Mouse (Mus musculus): ENCODE measurements around the gene Zfp93. TPM values are rescaled to one million over a fixed set of nuclear protein-coding genes. Genes with fewer than 3 reads are reported as not detected.

Zfp93 gene
- total RNA-seq, 2 experiments from 2014 or later: 11.0 to 11.5 TPM

GRCm38 (mm10) chr7:24287670-24288069, 17.4 kb downstream of the Zfp93 start:
- intact Hi-C loops (cut with DNase I): loop anchor here (5.0 kb wide), 1 partner anchor 320 kb away; no protein-coding TSS in a partner anchor
- DNase-seq (ENCODE audit: low spot score in 2 of 2): no peak

DNA sequence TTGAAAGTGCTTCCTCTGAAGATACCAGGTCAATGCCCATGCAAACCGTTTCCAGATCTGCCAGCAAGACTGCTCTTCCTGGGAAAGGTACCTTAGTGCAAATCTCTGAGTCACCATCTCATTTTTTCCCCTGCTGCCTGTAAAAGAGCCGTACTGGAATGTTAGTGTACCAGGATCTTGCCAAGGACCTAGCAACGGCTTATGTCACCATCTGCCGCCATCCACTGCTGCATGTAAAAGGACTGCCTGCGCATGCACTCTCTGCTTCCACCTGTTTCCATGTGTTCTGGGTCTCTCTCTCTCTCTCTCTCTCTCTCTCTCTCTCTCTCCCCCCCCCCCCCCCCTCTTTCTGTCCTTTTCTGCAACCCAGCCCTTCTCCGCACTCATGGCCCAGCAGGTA, 18.3 kb downstream of the Zfp93 start:
- intact Hi-C loops (cut with DNase I): loop anchor here (5.0 kb wide), 1 partner anchor 321 kb away; no protein-coding TSS in a partner anchor
- peak in 1 of 2 experiments; percentile 63 for DNase-seq (ENCODE audit: low spot score in 2 of 2)

GRCm38 (mm10) chr7:24290106-24290693, 20.0 kb downstream of the Zfp93 start:
- DNase-seq (ENCODE audit: low spot score in 2 of 2): no peak
- intact Hi-C loops (cut with DNase I): no loop called here

GRCm38 (mm10) chr7:24291387-24292090, 21.3 kb downstream of the Zfp93 start:
- intact Hi-C loops (cut with DNase I): no loop called here
- no peak for DNase-seq (ENCODE audit: low spot score in 2 of 2)

GRCm38 (mm10) chr7:24293061-24293851, 23.0 kb downstream of the Zfp93 start:
- intact Hi-C loops (cut with DNase I): no loop called here
- no peak for DNase-seq (ENCODE audit: low spot score in 2 of 2)

GRCm38 (mm10) chr7:24294763-24295162, 24.5 kb downstream of the Zfp93 start:
- no peak for DNase-seq (ENCODE audit: low spot score in 2 of 2)

GRCm38 (mm10) chr7:24295376-24295775, 25.2 kb downstream of the Zfp93 start:
- no peak for DNase-seq (ENCODE audit: low spot score in 2 of 2)
- intact Hi-C loops (cut with DNase I): no loop called here

More at GRCm38 (mm10) chr7:24294763-24295162, 24.5 kb downstream of the Zfp93 start:
- intact Hi-C loops (cut with DNase I): no loop called here

GRCm38 (mm10) chr7:24296386-24296785, 26.2 kb downstream of the Zfp93 start:
- intact Hi-C loops (cut with DNase I): no loop called here

GRCm38 (mm10) chr7:24297361-24298095, 27.3 kb downstream of the Zfp93 start:
- intact Hi-C loops (cut with DNase I): no loop called here
- no peak for DNase-seq (ENCODE audit: low spot score in 2 of 2)

More at GRCm38 (mm10) chr7:24296386-24296785, 26.2 kb downstream of the Zfp93 start:
- no peak for DNase-seq (ENCODE audit: low spot score in 2 of 2)

DNA sequence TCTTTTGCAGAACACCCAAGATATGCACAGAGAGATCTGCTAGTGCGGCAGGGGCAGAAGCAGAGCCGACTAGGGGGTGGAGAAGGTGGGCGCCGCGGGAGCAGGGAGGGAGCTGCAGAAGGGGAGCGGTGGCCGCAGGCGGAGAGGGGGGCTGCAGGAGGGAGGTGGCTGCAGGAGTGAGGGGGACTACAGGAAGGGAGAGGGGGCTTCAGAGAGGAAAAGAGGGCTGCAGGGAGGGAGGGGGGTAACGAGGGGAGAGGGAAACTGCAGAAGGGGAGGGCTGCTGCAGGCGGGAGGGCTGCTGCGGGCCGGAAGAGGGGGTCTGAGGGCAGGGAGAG, 28.4 kb downstream of the Zfp93 start:
- intact Hi-C loops (cut with DNase I): no loop called here
- DNase-seq (ENCODE audit: low spot score in 2 of 2): no peak

DNA sequence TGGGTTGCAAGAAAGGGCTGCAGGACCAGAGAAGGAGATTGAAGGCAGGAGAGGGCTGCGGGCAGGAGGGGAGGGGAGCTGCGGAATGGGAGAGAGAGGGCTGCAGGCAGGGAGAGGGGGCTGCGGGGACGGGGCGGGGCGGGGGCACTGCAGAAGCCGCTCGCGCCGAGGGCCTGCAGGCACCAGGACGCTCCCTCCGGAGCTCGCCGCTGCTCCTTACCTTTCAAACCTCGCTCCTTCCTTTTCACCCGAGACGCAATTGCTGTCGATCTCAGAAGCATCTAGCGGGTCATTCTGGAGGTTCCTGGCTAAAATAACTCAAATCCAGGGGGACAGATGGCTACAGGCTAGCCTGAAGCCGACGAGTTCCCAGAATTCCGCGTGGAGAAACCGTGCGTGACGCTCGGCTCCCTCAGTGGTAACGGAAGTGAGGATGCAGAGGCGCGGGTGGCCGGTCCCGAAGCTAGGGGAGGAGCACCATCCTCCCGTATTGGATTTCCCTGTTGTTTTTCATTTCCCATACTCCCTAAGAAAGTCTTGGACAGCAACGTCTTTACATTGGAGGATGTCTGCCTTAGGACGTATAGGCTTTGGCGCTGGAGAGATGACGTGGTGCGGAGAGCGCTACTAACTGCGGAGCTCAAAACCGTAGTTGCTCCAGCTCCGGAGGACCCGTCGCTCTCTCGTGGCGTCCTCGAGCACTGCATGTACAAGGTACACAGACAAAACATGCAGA, 28.9 kb downstream of the Zfp93 start:
- intact Hi-C loops (cut with DNase I): no loop called here
- DNase-seq (ENCODE audit: low spot score in 2 of 2): peak; percentile 88 to 97

- peak in 1 of 2 experiments; percentile 20 for DNase-seq (ENCODE audit: low spot score in 2 of 2)
Observed at GRCm38 (mm10) chr7:24299823-24300481, 29.7 kb downstream of the Zfp93 start.

GRCm38 (mm10) chr7:24300771-24301282, 30.6 kb downstream of the Zfp93 start, which contains the start of gene Zfp61:
Gene Zfp61 (minus strand): TSS chr7:24301232.
- peak in 1 of 2 experiments; percentile 25 for DNase-seq (ENCODE audit: low spot score in 2 of 2)
- intact Hi-C loops (cut with DNase I): no loop called here

More at GRCm38 (mm10) chr7:24299823-24300481, 29.7 kb downstream of the Zfp93 start:
- intact Hi-C loops (cut with DNase I): no loop called here

DNA sequence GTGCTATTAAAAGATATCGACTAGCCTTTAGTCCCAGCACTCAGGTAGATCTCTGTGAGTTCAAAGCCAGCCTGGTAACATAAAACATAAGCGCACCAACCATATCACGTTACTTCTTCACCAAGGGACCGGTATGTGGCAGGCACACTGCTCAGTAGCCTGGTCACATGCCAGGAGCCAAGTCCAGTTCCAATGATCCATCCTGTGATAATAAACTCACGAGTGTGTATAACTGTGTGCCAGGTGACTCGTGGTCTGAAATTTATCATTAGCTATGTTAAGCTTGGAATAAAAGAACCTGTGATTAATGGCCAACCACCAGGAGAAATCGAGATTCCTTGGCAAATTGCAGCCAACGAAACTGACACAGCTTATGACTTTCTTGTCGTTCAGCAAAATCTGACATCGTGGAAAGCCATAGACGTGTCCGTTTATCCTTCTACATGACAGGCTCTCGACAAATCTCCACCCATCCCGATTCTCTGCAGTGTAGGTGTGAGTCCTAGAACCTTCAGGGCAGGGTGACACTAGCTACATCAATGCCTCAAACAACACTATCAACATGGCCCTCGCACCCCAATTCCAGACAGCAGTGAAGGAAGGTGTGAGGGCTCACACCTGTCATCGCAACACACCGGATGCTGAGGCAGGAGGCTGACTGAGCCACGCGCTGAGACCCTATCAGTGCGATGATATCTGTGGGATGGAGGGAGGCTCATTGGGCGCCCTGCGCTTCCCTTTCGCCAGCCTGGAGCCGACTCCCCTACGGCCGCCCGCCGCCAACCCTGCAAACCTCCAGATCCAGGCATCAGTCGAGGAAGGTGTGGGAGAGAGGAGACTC, 45.7 kb downstream of the Zfp93 start:
- intact Hi-C loops (cut with DNase I): loop anchor here (1.0 kb wide), 1 partner anchor 204 kb away; the partner anchor contains the start of gene Zfp112
- peak in 1 of 2 experiments; percentile 33 for DNase-seq (ENCODE audit: low spot score in 2 of 2)

GRCm38 (mm10) chr7:24316567-24317092, 46.4 kb downstream of the Zfp93 start, which contains the start of gene Zfp94:
Gene Zfp94 (minus strand): TSS chr7:24316666.
- peak; percentile 98 to 99 for DNase-seq (ENCODE audit: low spot score in 2 of 2)
- intact Hi-C loops (cut with DNase I): loop anchor here (1.0 kb wide), 1 partner anchor 204 kb away; the partner anchor contains the start of gene Zfp112

GRCm38 (mm10) chr7:24318942-24319341, 48.7 kb downstream of the Zfp93 start:
- no peak for DNase-seq (ENCODE audit: low spot score in 2 of 2)
- intact Hi-C loops (cut with DNase I): no loop called here

DNA sequence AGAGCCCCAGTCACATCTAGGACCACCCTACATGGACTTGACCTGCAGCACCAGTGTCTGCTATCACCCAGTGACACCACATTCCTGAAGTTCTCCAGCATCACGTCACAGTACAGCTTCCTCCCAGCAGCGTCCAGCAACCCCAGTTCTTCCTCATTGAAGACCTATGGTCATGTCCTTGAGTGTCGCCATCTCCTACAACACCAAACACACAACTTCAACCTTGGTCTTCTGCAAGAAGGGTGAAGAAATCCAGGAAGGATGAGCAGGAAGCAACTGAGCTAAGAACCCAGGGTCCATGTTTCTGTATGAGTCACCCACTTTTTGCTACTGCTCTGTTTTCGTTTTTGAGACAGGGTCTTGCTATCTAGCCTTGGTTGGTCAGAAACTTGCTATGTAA, 52.4 kb downstream of the Zfp93 start:
- intact Hi-C loops (cut with DNase I): no loop called here
- no peak for DNase-seq (ENCODE audit: low spot score in 2 of 2)
